Mouse (Mus musculus): ENCODE measurements around the gene Efnb3.

Efnb3 gene

DNA sequence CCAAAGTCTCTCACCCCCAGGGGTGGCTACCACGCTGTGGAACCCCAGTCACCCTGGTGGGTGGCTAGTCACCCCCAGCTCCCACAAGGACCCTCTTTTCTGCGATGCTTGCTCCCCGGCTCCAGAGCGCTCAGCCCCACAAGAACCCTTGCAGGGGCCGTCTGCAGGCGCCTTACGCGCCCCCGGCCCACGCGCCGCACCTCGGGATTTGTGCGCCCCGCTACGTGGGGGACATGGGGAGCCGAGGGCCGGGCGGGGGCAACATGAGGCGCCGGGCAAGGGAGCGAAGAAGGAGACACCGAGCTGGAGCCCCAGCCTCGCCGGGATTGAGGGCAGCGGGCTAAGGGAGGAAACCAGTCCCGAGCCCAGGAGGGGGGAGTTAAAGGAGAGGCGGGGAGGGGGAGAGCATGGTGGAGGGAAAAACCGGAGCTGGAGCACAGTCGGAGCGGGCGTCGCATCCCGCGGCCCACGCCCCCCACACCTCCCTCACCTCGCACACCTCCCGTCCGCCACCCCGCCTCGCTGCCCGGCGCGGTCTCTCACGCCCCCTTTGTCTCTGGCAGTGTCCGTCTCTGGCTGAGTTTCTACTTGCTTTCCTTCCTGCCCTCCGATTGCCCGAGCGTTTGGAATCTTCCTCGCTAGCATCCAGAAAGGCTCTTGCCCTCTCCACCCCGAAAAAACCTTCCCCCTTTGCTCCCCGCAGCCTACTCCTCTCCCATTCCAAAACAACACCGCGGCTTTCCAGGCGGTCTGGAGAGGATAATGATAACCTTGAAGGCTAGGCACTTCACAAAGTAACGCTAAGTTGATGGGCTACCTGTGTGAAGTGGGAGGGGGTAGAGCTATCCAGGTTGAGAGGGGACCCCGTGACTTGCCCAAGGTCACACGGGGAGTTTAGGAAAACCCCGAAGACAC lies at the start of gene Efnb3:
Gene Efnb3, minus strand, starts transcription at position 355 of the 915 bp plus-strand sequence.
- DNase-seq: peak; percentile 91

DNA sequence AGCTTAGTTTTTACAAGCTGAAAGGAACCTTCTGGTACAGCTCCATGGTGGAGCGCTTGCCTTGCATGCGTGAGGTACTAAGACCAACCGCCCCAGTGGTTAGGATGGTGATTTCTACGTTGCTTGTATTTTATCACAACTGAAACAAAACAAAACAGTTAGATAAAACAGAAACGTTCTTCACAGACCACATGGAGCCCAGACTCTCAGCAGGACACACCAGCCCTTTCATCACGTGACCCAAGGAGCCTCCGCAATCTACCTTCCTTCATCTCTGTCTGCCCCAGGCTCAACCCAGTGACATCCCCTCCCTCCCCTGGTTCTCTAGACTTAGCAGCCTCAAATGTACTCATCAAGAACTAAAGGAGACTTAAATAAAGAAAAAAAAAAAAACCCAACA lies 49.4 kb upstream of the Efnb3 start:
- DNase-seq: no peak

DNA sequence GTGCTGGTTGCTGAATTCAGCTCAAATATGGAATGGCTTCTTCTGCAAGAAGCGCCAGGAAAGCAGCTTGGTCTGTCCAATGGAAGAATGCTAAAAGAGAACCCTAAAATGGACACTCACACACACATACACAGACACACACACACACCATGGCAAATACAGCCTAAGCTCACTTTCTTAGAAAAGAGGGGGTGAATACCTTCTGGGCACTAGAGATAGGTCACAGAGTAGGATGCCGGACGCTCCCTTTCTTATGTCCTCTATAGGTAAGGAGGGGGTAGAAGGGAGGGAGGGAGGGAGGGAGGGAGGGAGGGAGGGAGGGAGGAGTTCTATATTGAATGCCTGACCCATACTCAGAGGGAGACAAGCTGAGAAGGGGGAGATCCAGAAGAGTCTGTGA lies 48.5 kb upstream of the Efnb3 start:
- no peak for DNase-seq

DNA sequence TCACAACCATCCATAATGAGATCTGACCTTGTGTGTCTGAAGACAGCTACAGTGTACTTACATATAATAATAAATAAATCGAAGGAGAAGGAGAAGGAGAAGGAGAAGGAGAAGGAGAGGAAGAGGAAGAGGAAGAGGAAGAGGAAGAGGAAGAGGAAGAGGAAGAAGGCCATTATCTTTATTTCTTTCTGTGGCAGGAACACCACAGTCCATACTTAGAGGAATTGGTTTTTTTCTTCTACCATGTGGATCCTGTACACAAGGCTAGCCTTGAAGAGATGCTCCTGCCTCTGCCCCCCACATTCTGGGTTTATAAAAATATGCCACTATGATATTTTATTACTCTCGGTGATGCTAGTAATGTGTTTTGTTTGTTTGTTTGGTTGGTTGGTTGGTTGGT lies 46.8 kb upstream of the Efnb3 start:
- DNase-seq: no peak

DNA sequence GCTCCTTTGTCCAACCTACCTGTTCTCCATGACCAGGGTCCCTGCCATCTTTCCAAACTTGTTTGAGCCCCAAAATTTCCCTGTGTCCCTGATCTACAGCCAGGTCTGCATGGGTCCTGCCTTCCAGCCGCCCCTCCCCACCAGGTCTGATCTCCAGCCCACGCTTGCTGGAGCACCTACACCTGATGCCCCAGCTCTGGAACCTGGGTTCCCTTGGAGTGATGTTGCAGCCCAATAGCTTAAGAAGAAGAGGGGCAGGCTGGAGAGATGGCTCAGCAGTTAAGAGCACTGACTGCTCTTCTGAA lies 46.4 kb upstream of the Efnb3 start:
- no peak for DNase-seq

DNA sequence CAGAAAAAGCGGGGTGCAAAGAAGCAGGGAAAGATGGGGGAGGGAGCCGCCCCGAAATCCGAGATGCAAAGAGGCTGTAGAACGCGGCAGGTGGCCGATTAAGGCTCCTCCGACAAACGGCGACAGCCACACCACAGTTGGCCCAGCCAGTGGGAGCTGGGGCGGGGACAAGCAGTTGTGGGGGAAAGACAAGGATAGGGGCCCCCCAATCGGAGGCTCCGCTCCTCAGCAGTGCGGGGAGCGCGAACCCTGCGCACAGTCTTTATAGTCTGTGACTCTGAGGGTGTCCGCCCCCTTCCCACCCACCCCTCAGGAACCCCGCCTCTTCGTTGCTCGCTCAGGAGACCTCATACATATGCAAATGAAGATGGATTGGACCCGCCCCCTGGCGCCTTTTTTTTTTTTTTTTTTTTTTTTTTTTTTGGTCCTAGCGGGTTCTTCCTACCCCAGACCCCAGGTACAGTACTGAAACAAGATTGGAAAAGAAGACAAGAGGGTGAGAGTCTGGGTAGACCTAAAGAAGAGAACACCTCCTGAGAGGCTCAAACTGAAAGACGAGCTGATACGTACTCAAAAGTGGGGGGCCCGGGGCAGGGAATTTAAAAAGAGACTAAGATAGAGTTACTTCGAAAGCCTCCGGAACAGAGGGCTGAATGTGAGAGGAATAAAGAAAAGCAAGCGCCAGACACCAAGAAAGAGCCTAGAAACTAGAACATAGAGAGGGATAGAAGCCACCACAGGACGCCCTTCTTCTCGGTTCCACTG lies 45.9 kb upstream of the Efnb3 start, which contains the start of gene Atp1b2:
Gene Atp1b2, minus strand, starts transcription at position 217 of the 765 bp plus-strand sequence.
- DNase-seq: peak; percentile 98

DNA sequence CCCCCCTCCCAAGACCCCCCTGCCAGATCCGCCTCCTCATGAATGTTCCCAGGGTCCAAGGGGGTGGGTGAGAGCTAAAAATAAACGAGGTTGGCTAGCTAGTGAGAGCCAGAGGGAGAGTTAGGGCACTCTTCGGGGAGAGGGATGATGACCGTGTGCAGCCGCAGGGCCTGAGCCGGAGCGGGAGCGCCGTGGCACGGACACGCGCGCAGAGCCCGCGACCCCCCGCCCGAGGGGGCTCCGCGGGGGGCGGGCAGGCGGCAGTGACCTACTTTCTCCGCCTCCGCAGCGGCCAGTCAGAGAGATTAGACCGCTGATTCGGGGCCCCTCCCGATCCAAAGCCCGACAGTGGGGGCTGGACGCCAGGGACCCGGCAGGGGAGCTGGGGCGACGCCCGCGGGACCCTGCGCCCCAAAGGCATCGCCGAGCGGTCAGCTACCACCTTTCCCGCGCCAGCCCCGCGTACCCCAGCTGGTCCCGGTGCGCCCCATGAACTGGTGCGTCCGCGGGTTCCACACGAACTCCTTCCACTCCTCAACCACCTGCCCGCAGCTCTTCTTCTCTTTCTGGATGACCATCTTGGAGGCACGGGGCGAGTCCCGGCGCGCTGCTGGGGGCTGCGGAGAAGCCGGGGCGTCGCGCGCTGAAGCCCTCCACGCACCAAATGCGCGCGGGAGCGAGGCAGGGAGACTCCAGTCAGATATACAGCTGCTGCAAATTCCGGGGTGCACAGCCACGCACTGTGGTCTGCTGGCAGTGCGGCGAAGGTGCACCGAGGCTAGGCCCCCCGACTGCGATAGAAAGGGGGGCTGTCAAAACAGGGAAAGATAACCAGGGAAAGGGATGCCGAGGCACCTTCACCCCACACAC lies 45.0 kb upstream of the Efnb3 start:
- peak; percentile 94 for DNase-seq

DNA sequence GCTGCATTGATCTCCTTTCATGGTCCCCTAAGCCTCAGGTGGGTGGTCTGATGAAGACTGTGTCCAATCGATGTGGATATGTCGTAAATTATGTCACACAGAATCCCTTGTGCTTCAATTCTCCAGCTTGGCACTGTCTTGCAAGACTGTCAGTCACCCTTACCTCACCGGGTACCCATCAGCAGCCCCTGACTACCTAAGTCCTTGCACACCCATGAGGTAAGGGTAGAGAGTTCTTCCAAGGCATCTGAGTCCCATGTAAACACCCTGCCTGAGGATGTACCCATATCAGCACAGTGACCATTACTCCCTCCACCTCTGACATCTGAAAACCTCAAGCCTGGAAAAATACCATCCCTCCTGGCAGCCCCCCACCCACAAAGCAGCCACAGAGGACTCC lies 44.3 kb upstream of the Efnb3 start:
- DNase-seq: no peak

DNA sequence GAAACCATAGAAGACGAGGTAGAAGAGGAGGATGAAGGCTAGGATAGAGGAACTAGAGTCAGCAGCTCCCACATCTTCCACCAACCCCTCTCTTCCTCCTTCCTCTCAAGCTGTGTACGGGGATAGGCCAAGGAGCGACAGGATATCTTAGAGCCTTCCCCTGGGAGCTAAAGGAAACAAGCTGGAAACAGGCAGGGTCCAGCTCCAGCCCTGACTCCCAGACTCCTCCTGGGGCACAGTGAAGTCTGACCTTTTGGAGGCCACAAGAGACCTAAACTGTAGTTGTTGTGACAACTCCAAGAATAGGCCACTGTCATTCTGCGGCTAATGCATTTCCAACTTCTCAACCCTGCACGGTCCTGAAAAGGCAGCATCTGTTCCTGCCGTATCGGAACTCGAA lies 43.5 kb upstream of the Efnb3 start:
- DNase-seq: peak; percentile 98

DNA sequence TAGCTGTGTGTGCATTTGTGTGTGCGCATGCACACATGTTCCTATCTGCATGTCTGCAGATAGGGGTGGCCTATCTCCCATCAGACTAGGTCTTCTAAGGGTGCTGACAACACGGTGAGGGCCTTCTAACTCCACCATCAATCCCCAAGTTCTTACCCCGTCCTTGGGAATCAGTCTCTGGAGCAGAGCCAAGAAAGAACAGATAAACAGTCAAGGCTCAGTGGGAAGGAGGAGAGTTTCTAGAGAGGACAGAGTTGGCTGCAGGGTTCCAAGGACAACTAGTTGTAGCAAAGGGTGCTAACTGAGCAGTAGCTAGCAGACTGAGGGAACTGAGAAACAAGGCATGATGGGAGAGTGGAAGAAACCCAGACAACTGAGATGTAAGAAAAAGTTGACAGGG lies 41.8 kb upstream of the Efnb3 start:
- no peak for DNase-seq

DNA sequence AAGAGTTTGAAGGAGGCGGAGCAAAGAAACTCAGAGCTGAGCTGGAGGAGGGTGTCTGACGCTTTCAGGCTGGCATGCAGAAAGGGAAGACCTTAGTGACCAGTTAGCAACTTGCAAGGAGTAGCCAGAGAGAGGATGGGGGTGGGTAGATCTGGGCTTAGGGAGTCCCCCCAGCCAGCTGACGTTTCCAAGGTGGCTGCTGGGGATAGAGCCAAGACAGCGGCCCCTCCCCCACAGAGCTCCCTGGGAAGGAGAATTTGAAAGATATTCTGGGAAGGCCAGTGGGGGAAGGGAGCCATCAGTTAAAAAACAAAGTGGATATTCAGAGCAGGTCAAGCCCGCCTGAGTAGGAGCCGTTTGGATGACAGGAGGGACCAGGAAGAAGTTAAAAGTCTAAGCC lies 40.1 kb upstream of the Efnb3 start:
- DNase-seq: peak; percentile 96

DNA sequence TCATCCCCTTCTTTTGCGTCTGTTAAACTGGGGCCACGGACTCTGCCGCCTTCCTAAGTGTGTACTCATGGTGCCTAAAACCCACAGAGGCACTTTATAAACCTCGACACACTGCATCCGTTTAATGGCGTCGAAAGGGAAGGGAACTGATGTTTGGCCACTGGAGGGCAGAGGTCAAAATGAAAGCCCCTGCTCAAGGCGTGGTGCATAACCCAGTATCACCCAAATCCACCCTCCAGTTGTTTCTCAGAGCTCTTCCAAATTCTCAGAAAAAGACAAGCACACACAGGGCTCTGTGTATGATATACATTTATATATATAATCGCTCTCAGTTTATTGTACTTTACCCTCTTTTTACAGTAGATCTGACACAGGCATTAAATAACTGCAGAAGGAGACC lies 39.4 kb upstream of the Efnb3 start:
- no peak for DNase-seq

DNA sequence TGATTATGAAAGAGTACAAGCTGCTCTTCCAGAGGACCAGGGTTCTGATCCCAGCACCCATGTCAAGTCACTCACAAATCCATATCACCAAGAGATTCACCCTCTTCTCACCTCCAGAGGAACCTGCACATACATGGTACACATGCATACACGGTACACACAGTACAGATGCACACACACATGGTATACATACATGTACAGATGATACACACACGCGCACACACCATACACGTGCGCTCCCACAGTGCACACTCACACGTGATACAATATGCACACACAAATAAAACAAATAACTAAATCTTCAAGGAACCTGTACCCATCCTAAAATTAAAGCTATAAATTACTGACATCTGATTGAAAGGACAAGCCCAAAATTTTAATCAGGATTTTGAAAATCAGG lies 34.8 kb upstream of the Efnb3 start:
- DNase-seq: no peak

DNA sequence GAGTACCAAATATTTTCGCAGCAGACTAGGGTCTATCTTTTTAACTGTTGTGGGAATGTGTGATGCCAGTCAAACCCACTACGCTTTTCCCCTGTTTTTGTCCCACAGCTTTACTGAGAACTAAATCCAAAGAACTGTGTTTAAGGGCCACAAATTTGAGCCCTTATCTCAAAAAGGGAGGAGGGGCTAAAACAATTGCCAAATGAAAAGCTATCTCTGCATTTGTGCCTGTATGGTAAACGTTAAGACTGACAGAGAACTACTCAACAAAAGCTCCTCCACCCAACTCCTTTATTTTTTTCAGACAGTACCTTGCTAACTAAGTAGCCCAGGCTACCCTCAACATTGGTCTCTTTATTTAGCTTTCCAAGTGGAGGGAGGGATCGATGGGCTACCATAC lies 32.8 kb upstream of the Efnb3 start:
- DNase-seq: no peak

DNA sequence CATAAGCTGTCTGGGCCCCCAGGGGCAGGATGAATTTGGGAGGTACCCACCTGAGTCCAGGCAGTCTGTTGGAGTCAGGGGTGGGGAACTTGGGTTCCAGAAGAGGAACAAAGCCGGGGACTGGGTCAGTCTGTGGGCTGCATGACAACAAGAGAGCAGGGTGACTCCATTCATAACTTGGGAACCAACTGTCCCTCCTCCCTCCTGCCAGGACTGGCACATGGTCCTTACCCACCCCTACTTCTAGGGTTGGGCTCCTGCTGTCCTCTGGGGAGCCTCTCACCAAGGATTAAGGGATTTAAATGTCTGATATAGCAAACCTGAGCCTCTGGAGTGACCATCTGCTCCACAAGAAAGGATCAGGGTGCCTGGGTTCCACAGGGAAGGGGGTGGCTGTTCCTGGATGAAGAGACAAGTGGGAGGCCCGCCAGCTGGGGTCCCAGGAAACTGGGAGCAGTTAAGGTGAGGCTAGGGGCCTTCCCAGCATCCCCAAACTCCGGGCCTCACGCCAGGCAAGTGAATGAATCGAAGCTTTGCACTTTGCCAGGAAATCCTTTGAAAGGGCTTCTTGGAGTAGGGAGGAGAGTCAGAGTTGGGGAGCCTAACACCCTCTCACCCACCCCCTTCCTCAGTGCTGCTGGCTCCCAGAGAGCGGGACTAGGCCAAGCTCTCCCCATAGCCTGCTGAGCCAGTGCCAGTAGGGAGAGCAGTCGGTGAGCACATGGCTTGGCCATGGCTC lies 32.1 kb upstream of the Efnb3 start:
- no peak for DNase-seq

DNA sequence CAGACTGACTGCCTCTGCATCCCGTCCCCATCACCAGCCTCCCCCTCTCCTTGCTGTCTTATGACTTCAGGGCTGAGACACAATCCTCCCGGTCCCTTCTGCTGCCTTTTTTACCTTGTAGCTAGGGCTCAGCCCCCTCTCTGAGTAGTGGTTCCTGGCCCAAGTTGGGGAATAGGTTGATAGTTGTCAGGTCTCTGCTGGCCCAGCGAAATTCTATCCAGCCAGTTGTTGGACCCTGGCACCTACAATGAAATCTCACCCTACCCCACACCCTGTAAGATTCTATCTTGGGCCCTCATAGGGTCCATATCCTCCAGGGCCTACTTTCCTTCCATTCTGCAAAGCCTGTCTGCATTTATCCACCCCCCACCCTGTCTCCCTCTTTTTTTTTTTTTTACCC lies 31.4 kb upstream of the Efnb3 start:
- DNase-seq: no peak

DNA sequence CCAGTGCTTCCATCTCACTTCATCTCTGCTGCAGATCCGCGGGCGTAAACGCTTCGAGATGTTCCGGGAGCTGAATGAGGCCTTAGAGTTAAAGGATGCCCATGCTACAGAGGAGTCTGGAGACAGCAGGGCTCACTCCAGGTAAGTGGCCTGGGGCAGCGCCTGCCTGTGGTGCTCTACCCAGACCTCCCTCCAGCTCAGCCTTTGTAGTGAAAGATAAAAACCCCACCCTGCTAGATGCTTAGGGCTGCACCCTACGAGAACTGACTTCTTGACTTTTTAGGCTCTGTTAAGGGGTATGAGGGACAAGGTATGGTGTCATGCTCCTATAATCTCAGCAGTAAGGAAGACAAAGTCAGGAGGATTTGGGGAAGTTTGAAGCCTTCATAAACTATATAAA lies 30.6 kb upstream of the Efnb3 start:
- DNase-seq: no peak

DNA sequence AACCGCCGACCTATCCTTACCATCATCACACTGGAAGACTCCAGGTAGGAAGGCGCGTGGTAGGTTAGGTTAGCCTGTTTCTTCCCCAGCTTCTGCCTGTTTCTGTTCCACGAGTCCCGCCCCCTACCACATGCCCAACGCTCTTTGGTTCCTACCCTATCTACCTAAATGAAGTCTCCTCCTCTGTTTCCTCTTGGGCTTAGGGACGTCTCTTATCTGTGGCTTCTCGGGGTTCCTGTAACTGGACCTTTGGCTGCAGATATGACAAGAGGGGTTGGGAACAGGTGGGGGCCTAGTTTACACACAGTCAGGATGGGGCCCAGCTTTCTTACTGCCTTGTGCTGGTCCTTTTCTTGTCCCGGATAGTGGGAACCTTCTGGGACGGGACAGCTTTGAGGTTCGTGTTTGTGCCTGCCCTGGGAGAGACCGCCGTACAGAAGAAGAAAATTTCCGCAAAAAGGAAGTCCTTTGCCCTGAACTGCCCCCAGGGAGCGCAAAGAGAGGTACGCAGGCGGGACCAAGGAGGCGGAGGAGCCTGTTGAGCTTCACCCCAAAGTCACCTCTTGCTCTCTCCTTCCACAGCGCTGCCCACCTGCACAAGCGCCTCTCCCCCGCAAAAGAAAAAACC lies 29.3 kb upstream of the Efnb3 start:
- peak; percentile 87 for DNase-seq

DNA sequence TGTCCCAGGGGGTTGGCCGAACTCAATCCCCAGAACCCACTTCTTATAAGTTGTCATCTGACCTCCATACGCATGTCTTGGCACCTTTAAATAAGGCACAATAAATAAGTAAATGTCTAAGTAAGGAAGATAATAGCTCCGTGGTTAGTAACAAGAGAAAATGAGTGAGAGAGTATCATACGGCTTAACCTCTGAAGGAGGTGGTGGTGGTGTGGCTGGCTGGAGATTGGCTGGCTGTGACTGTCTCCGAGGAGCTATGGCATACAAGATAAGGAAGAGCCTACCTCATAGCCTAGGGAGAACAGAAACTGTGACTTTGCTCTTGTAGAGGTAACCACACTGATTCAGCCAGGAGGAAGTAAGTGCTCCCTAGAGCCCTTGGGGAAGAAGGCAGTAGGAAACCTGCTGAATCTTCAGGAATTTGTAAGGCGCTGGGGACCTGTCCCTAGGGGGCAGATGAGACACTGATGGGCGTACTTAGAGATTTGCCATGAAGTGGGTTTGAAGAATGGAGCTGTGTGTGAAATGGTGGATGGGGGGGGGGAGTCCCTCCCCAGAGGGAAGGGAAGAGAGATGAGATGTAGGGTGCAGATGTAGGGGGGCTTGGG lies 25.8 kb upstream of the Efnb3 start:
- DNase-seq: peak; percentile 89

DNA sequence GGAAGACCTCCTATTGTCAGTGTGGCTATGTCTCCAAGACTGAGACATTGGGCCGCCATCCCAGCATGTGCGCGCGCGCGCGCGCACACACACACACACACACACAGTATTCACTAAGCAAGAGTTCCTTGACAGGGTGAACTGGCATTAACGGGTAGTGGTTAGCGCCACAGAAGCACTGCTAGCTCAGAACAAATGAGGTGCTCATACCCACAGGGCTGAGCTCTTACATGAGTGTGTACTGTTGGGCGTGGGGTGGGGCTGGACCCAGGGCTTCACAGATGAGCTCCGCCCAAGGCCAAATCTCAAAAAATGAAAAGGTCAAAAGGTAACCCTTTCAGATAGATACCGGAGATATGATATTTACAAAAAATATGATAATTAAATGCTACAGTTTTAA lies 24.9 kb upstream of the Efnb3 start:
- DNase-seq: peak; percentile 79

DNA sequence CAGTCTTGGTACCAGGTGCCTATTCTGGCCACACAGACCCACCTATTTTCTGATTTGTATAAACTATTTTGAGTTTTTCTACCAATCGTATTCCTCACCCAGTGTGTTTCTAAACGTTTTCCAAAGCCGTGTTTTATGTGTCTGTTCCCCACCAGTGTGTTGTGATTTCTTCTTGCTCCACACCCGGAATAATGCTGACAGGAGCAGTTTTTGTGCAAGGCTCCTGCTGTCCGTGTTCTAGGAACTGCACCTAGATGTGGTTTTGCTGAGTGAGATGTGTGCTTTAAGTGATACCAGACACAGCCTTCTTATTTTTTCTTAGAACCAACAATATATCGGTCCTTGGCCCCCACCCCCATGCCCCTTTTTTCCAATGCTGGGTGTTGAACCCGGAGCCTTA lies 24.0 kb upstream of the Efnb3 start:
- peak; percentile 79 for DNase-seq
